Mouse (Mus musculus) C2C12 (cell line): ENCODE measurements around the gene Zbtb40.

ENCODE experiments used
- CEBPB ChIP-seq: IDR thresholded peaks from one replicate; pipeline ENCODE4 v1.6.1; 2011; ENCODE audit warnings: low read depth, mild to moderate bottlenecking, control low read depth, moderate library complexity
- CTCF ChIP-seq: IDR thresholded peaks from one replicate; pipeline ENCODE4 v1.5.1; 2011; ENCODE audit not compliant: control insufficient read depth, insufficient read depth, insufficient read length
- FOSL1 ChIP-seq: IDR thresholded peaks from one replicate; pipeline ENCODE4 v1.8.0; 2011; ENCODE audit warnings: mild to moderate bottlenecking, low read length; ENCODE audit not compliant: poor library complexity, insufficient read depth, severe bottlenecking
- MAX ChIP-seq: IDR thresholded peaks from one replicate; pipeline ENCODE4 v1.6.1; 2011; ENCODE audit warnings: mild to moderate bottlenecking, control low read depth
- MYOD1 ChIP-seq: IDR thresholded peaks from one replicate; pipeline ENCODE4 v1.6.1; 2011; ENCODE audit warnings: low read depth; ENCODE audit not compliant: control insufficient read depth, insufficient read length
- MYOG ChIP-seq: IDR thresholded peaks from one replicate; pipeline ENCODE4 v1.6.1; 2011; ENCODE audit not compliant: control insufficient read depth, insufficient read length; ENCODE audit errors: extremely low read depth
- USF1 ChIP-seq: IDR thresholded peaks from one replicate; pipeline ENCODE4 v1.6.1; 2011; ENCODE audit warnings: low read depth, mild to moderate bottlenecking, control low read depth, moderate library complexity

DNA sequence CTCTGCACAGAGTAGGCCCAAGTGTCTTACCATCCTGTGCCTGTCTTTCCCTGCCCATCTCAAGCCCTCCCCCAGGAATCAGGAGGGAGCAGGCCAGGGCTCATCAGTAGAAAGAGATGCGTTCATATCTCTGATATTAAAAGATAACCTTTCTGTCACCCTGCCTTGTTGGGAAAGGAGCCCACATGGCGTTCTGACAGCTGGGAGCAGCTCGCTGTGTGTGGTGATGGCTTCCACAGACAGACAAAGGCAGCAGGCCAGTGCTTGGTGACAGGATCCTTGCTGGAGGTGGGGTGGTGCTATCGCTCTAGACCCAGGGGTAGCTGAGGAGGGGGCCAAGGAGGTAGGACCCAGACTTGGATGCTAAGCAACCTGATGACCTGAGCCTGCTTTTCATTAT is 86.2 kb downstream of the Zbtb40 start:
- no peak for TF ChIP-seq CTCF
- no peak for TF ChIP-seq CEBPB
- no peak for TF ChIP-seq MAX
- TF ChIP-seq MYOG, result no peak
- TF ChIP-seq MYOD1, result no peak
- TF ChIP-seq USF1, result no peak
- TF ChIP-seq FOSL1, result no peak
